Mouse (Mus musculus): Measurements from ENCODE around the gene Ccdc3.

- TF ChIP-seq CTCF (IDR thresholded peaks at IDR 0.05; ENCODE audit: extremely low read depth, insufficient read depth, insufficient read length, insufficient replicate concordance), result no peak
- no peak for TF ChIP-seq POLR2A (IDR thresholded peaks at IDR 0.05; ENCODE audit: low read depth, low read length)
Measured at GRCm38 (mm10) chr2:5127369-5127768, 10.2 kb upstream of the Ccdc3 start.
